Mouse (Mus musculus): ENCODE data around the gene Nxph2. TPM values are rescaled to one million over a fixed set of nuclear protein-coding genes. Genes with fewer than 3 reads are reported as not detected.
"Not testable (repeated sequence)": the region's sequence is repeated elsewhere in the genome, so short reads cannot be mapped to it uniquely, and the experiment has no call there.

The Nxph2 gene
- not detected for polyA plus RNA-seq (2017; shearing (Covaris generic))

DNA sequence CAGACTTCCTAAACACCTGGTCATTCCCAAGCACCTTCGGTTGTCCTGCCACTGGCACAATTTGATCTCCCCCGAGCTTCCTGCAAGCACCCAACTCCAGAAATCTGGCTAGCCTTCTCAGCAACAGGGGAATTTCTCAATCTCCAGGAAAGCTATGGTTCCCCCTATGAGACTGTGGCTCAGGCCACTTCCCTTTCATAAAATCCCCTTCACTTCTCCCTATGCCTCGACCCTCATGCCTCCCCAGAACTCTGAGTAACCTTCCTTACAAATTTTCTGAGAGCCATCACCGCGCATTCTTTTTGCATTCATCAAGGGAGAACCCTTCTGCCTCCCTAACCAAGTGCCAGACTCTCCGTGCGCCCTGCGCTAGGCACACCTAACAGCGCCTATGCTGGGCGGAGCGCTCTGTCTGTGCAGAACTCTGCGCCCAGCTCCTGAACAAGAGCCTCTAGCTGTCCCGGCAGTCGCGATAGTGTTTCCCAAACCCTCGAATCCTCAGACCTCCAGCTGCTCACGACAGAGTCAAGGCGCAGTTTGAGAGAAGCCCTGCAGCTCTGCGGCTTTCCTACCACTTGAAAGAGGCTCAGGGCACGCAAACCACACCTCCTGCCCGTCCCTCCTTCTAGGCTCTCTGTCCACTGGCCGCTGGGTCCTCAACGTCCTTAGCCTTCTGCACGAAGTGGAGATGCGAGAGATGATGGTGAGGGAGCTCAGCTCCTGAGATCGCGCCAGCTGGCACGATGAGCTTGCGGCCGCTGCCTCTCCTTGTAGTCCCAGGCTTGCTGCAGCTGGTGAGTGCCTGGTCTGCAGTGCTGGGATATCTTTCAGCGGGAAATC lies at the start of gene Nxph2:
TSS of gene Nxph2 (plus strand) at position 501 of the 840 bp plus-strand sequence.
- no peak for ATAC-seq

- not testable (repeated sequence) for ATAC-seq
Measured at GRCm38 (mm10) chr2:23290991-23291390, 30.1 kb upstream of the Nxph2 start.

GRCm38 (mm10) chr2:23314869-23315268 lies 6.2 kb upstream of the Nxph2 start:
- ATAC-seq = no peak

Other genes with a start within 250 kb of the Nxph2 start
- 1 to 10 TPM; 3.5 to 5.5 TPM for gene Mastl, start 165.2 kb upstream of the Nxph2 start, polyA plus RNA-seq (2017; shearing (Covaris generic))
- 100 to 1,000 TPM; 115 to 119 TPM for gene Yme1l1, start 164.9 kb upstream of the Nxph2 start, polyA plus RNA-seq (2017; shearing (Covaris generic))
- under 1 TPM in 1 of 2 experiments, not detected in 1; 0.36 TPM for gene 4931423N10Rik, start 113.8 kb upstream of the Nxph2 start, polyA plus RNA-seq (2017; shearing (Covaris generic))